Mouse (Mus musculus) brain, adult 2 months (tissue): Measurements from ENCODE around the gene Olfr538.
"Not testable (repeated sequence)": the region's sequence is repeated elsewhere in the genome, so short reads cannot be mapped to it uniquely, and the experiment has no call there.

Source experiments
- DNase-seq: peaks from one replicate; pipeline ENCODE4 v3.0.0; 2011; ENCODE audit warnings: low read depth, low spot score

Gene Olfr538

GRCm38 (mm10) chr7:140567586-140567985 is at the start of gene Olfr538:
Gene Olfr538 (plus strand): TSS chr7:140567886.
- no peak for DNase-seq

- no peak for DNase-seq
These were observed 27.9 kb upstream of the Olfr538 start for GRCm38 (mm10) chr7:140539746-140540145.

- not testable (repeated sequence) for DNase-seq
These were observed 33.3 kb downstream of the Olfr538 start, which contains the start of gene Olfr46 for GRCm38 (mm10) chr7:140600969-140601368. Gene Olfr46 (plus strand): TSS chr7:140601269.
